Mouse (Mus musculus): ENCODE measurements around the gene Gapdh. TPM values are rescaled to one million over a fixed set of nuclear protein-coding genes. Genes with fewer than 3 reads are reported as not detected.

Gene Gapdh
- polyA plus RNA-seq, 1 experiment from 2014 or later, result 1,336 TPM

DNA sequence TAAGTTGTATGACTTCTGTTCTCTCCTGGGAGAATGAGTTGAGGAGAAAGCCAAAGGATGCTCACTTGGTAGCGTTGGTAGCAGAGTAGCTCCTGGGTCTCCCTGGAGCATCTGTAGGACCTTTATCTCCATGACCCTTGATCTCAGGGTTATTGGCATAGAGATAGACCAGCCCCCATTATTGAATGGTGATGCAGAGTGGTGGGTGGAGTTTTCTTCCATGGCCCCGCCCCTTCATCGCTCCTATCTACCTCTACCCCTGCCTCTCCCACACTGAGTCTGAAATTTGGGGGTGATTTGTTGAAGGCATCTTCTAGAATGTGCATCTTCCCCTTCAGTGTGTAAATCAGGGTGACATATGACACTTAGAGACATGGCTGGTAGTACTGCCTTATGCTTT is 9.8 kb downstream of the Gapdh start:
- no peaks in the 10 kb centered on the region for H3K27me3 ChIP-seq
- H3K36me3 ChIP-seq, result peaks cover 79% of the 10 kb centered on the region
- H3K4me2 ChIP-seq, result no peak overlapping the region
- H3K9ac ChIP-seq, result no peak overlapping the region
- H3K4me3 ChIP-seq, result no peak overlapping the region
- 86% methylated on average over 3 of the region's 3 CpGs for WGBS
- no peak overlapping the region for H3K27ac ChIP-seq (replicated peaks)
- H3K4me1 ChIP-seq (replicated peaks), result peaks cover 25% of the 10 kb centered on the region
- no peaks in the 10 kb centered on the region for H3K9me3 ChIP-seq
- ATAC-seq (ENCODE audit: low read depth), result no peak

DNA sequence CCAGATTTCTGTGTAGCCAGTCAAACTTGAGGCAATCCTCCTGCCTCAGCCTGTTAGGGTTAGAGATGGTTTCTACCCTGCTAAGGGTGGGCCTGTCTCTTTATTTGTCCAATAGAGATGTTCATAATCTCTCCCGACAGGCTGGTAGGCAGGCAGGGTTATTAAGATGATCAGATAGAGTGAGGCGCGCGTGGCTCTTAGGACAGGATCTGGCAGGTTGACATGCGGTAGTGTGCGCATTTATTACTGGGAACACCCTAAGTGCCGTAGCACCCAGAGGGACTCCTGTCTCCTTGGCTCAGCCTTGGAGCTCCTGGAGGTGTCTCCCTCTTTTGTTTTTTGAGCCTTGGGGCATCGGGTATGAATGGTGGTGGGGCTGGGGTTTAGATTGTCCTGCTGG is 11.0 kb downstream of the Gapdh start:
- H3K4me2 ChIP-seq, result no peak overlapping the region
- H3K27ac ChIP-seq (replicated peaks), result no peak overlapping the region
- no peak overlapping the region for H3K9ac ChIP-seq
- ATAC-seq (ENCODE audit: low read depth), result no peak
- no peaks in the 10 kb centered on the region for H3K27me3 ChIP-seq
- WGBS, result 89% methylated on average over 8 of the region's 8 CpGs
- peaks cover 16% of the 10 kb centered on the region for H3K4me1 ChIP-seq (replicated peaks)
- no peaks in the 10 kb centered on the region for H3K9me3 ChIP-seq
- no peak overlapping the region for H3K4me3 ChIP-seq
- peaks cover 74% of the 10 kb centered on the region for H3K36me3 ChIP-seq

DNA sequence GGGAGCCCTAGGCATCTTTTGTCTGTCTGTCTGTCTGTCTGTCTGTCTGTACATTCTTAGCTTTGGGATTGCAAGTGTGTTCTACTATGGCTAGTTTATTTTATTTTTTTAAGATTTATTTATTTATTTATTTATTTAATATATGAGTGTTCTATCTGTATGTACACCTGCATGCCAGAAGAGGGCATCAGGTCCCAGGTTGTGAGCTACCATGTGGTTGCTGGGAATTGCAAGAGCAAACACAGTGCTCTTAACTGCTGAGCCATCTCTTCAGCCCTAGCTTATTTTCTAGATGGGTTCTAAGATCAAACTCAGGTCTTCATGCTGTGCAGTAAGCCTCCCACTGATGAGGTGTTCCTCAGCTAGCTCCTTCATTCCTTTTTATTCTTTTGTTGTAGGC is 11.7 kb downstream of the Gapdh start:
- peaks cover 19% of the 10 kb centered on the region for H3K4me1 ChIP-seq (replicated peaks)
- no peak overlapping the region for H3K27ac ChIP-seq (replicated peaks)
- peaks cover 69% of the 10 kb centered on the region for H3K36me3 ChIP-seq
- H3K9me3 ChIP-seq, result no peaks in the 10 kb centered on the region
- no peak overlapping the region for H3K9ac ChIP-seq
- no peak overlapping the region for H3K4me3 ChIP-seq
- ATAC-seq (ENCODE audit: low read depth), result no peak
- no peaks in the 10 kb centered on the region for H3K27me3 ChIP-seq
- H3K4me2 ChIP-seq, result no peak overlapping the region

DNA sequence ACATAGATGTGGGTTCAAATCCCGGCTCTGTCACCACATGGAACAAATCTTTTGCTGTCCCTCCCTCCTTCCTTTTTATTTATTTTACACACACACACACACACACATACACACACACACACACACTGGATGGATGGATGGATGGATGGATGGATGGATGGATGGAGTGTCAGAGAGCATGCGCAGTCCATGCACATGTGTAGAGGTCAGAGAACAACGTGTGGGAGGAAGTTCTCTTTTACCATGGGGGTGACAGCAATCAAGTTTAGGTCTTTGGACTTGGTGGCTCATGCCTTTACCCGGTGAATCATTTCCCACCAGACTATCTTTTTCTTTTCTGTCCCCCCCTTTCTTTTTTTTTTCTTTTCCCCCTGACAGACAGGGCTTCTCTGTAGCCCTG is 12.6 kb downstream of the Gapdh start:
- peaks cover 27% of the 10 kb centered on the region for H3K4me1 ChIP-seq (replicated peaks)
- H3K9me3 ChIP-seq, result no peaks in the 10 kb centered on the region
- H3K27me3 ChIP-seq, result no peaks in the 10 kb centered on the region
- H3K9ac ChIP-seq, result no peak overlapping the region
- H3K27ac ChIP-seq (replicated peaks), result no peak overlapping the region
- no peak overlapping the region for H3K4me3 ChIP-seq
- 88% methylated on average over 4 of the region's 4 CpGs for WGBS
- no peak for ATAC-seq (ENCODE audit: low read depth)
- H3K4me2 ChIP-seq, result no peak overlapping the region
- peaks cover 63% of the 10 kb centered on the region for H3K36me3 ChIP-seq

DNA sequence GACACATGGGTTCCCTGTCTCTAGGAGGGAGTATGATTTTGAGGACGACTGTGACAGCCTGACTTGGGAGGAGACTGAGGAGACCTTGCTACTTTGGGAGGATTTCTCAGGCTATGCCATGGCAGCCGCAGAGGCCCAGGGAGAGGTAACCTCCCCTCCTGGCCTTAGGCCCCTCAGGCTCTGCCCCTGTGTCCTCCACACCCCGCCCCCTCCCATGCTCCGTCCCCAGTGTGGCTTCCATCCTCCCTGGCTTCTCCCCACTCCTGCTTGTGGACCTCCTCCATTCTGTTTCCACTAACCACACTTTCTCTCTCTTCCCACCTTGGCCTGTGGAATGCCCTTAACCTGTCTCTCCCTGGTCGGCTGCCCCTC is 13.3 kb downstream of the Gapdh start:
- 80% methylated on average over 5 of the region's 5 CpGs for WGBS
- peak overlapping the region; percentile 34; the same call in 1 of the 2 replicates for H3K9ac ChIP-seq
- peaks cover 60% of the 10 kb centered on the region for H3K36me3 ChIP-seq

DNA sequence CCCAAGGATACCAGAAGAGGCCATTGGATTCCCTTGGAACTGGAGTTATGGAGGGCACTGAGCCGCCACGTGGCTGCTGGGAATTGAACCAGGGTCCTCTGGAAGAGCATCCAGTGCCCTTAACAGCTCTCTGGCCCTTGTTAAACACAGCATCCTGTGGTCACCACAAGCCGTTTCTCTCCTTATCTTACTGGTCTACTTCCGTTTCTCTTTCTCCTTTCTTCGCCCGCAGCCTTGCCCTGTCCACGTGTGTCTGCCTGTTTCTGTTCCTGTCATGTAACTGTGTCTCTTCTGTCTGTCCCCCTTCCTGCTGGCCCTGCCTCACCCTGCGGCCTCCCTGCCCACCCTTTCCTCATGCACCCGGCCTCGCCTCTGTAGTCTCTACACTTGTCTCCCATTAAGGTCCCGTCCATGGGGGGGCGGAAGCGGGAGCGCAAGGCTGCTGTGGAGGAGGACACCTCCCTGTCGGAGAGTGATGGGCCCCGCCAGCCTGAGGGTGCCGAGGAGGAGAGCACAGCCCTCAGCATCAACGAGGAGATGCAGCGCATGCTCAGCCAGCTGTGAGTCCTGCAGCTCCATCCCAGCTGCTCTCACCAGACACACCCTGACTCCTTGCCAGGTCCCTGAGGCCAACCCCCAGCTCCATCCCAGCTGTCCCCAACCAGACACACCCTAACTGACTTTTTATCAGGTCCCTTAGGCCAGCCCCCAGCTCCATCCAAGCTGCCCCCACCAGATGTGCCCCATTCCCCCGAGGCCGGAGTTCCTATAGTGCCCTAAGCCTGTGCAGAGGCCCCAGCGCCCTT is 13.9 kb downstream of the Gapdh start:
- Histone ChIP-seq H3K36me3 (peaks cover 55% of the 10 kb centered on the region), H3K9ac (peak overlapping the region; percentile 34; the same call in 1 of the 2 replicates), H3K27me3 (no peaks in the 10 kb centered on the region), H3K4me1 (replicated peaks) (peaks cover 34% of the 10 kb centered on the region), H3K4me2 (no peak overlapping the region), H3K27ac (replicated peaks) (peak overlapping the region; percentile 18; the same call in 1 of the 2 replicates), H3K9me3 (no peaks in the 10 kb centered on the region), H3K4me3 (no peak overlapping the region)
- WGBS, result 79% methylated on average over 22 of the region's 22 CpGs
- peak; percentile 24; the same call in 1 of the 2 replicates for ATAC-seq (ENCODE audit: low read depth)

More for the DNA sequence above, 13.3 kb downstream of the Gapdh start:
- H3K27me3 ChIP-seq, result no peaks in the 10 kb centered on the region
- H3K9me3 ChIP-seq, result no peaks in the 10 kb centered on the region
- no peak for ATAC-seq (ENCODE audit: low read depth)
- H3K27ac ChIP-seq (replicated peaks), result peak overlapping the region; percentile 13; the same call in 1 of the 2 replicates
- H3K4me3 ChIP-seq, result no peak overlapping the region
- peaks cover 34% of the 10 kb centered on the region for H3K4me1 ChIP-seq (replicated peaks)
- H3K4me2 ChIP-seq, result no peak overlapping the region

DNA sequence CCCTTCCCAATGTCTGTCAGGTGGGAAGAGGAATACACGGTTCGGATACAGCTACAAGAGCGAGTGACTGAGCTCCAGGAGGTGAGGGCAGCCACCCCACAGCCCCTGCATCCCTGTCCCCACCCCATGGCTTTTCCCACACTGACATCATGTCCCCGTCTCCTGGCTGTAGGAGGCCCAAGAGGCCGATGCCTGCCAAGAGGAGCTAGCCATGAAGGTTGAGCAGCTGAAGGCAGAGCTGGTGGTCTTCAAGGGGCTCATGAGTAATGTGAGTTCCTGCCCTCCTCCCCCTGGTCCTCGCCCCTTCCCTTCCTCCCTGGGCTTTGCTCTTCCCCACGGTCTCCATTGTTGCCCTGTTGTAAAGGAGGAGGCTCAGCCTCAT is 16.7 kb downstream of the Gapdh start:
- H3K36me3 ChIP-seq, result peaks cover 40% of the 10 kb centered on the region
- peaks cover 46% of the 10 kb centered on the region for H3K4me1 ChIP-seq (replicated peaks)
- peak overlapping the region; percentile 61; the same call in 1 of the 2 replicates for H3K27ac ChIP-seq (replicated peaks)
- no peak overlapping the region for H3K4me3 ChIP-seq
- no peaks in the 10 kb centered on the region for H3K27me3 ChIP-seq
- no peak overlapping the region for H3K4me2 ChIP-seq
- ATAC-seq (ENCODE audit: low read depth), result no peak
- peak overlapping the region; percentile 93; the same call in 1 of the 2 replicates for H3K9ac ChIP-seq
- H3K9me3 ChIP-seq, result no peaks in the 10 kb centered on the region
- 73% methylated on average over 7 of the region's 7 CpGs for WGBS

DNA sequence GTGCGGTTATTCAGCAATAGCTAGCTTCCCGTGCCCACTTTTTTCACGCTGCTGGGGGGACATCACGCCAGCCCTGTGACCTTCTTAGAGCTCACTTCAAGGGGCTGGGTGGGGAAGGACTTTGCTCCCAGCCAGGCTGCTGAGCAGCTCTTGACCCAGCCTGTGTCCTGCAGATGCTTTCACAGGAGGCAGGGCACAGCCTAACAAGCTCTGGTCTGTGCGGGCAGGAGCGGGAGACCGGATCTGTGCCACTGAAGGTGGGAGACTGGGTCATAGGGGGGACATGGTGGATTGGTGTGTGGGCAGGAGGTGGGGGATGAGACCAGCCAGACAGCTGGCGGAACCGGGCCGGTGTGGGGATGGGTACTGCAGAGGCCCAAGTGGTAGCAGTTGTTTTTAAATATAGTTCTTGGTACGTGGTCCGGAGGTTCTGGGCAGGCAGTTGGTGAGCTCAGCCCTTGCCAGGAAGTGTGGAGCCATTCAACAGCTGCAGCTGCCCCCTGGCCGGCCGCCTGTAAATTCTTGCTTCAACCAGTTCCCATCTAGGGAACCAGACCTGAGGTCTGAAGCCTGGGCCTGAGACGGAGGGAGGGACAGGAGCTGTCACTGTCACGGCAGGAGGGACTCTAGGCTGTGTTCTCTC is 17.2 kb downstream of the Gapdh start:
- peak overlapping the region; percentile 61 for H3K27ac ChIP-seq (replicated peaks)
- WGBS, result 74% methylated on average over 16 of the region's 16 CpGs
- H3K36me3 ChIP-seq, result peaks cover 42% of the 10 kb centered on the region
- ATAC-seq (ENCODE audit: low read depth), result no peak
- H3K4me3 ChIP-seq, result no peak overlapping the region
- peak overlapping the region; percentile 93 for H3K9ac ChIP-seq
- H3K27me3 ChIP-seq, result no peaks in the 10 kb centered on the region
- peaks cover 51% of the 10 kb centered on the region for H3K4me1 ChIP-seq (replicated peaks)
- H3K9me3 ChIP-seq, result no peaks in the 10 kb centered on the region
- peak overlapping the region; percentile 91 for H3K4me2 ChIP-seq

DNA sequence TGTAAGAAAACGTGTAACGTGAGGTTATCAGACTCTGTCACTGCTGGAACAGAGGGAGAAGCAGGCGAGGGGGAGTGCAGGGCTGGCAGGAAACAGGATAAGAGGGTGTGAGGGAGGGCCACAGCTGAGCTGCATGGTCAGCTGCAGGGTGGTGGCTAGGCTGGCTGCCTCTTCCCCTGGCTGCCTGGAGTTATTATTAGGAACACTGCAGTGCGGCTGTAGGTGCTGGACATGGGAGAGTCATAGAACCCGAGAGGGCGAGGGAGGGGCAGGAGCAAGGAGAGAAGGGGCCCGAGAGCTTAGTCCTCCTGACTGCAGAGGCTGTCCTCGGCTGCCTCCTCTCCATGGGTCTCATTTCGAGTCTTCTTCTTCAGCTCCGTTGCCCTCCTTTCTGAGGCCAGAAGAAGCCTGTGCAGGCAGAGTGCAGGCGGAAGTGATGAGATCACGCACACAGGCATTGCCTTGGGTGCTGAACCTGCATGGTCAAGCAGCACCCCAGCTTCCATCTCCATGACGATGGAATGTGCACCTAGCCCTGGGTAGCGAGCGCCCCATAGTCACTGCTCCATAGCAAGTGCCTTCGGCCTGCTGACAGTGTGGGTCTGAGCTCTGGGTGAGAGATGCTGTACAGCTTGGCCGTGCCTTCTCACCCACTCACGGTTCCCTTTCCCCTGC is 17.9 kb downstream of the Gapdh start:
- 67% methylated on average over 18 of the region's 18 CpGs for WGBS
- Histone ChIP-seq H3K4me3 (peak overlapping the region; percentile 83; the same call in 1 of the 2 replicates), H3K36me3 (peaks cover 41% of the 10 kb centered on the region), H3K4me1 (replicated peaks) (peaks cover 51% of the 10 kb centered on the region), H3K27ac (replicated peaks) (peak overlapping the region; percentile 61), H3K4me2 (peak overlapping the region; percentile 91), H3K9ac (peak overlapping the region; percentile 93), H3K9me3 (no peaks in the 10 kb centered on the region), H3K27me3 (no peaks in the 10 kb centered on the region)
- no peak for ATAC-seq (ENCODE audit: low read depth)

DNA sequence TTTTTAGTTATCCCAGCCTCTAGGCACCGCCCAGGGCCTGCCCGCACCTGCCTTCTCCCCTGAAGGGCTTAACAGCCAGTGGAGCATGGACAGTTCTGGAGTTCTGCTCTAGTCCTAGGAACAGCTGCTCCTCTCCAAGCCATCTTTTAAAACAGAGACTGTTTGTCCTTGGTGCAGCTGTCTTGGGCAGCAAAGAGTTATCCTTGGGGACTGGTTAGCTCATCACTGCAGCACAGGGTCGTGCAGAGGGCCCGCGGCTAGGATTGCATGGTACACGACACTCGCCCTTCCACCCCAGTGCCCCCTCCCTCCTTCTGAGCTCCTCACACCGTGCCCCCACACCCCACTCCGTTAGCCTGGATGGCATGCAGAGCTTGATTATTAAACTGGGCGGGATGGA is 18.9 kb downstream of the Gapdh start:
- Histone ChIP-seq H3K27ac (replicated peaks) (peak overlapping the region; percentile 61), H3K4me1 (replicated peaks) (peaks cover 51% of the 10 kb centered on the region)

DNA sequence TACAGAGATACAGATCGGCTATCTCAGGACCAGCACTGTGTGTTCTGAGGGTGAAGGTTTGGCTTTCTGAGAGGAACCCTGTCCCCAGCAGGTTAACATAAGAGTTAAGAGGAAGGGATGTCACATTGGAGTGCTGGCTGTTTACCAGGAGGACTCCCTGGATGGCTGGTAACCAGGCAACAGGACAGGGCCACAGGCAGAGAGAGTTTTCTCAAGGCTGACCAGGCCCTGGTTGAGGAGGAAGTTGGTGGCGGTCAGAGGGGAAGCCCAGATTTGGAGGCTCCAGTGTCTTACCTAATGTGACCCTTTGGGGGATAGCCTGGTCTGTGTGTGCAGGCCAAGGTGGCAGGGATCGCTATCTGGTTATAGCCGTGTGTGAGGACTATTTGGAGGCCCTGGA is 19.5 kb downstream of the Gapdh start:
- H3K4me1 ChIP-seq (replicated peaks), result peaks cover 51% of the 10 kb centered on the region
- ATAC-seq (ENCODE audit: low read depth), result no peak
- H3K9me3 ChIP-seq, result no peaks in the 10 kb centered on the region
- H3K4me3 ChIP-seq, result peak overlapping the region; percentile 83
- peak overlapping the region; percentile 61 for H3K27ac ChIP-seq (replicated peaks)
- peak overlapping the region; percentile 91 for H3K4me2 ChIP-seq
- peak overlapping the region; percentile 93 for H3K9ac ChIP-seq
- H3K36me3 ChIP-seq, result peaks cover 39% of the 10 kb centered on the region
- no peaks in the 10 kb centered on the region for H3K27me3 ChIP-seq
- WGBS, result 80% methylated on average over 4 of the region's 4 CpGs

More for the DNA sequence above, 18.9 kb downstream of the Gapdh start:
- Histone ChIP-seq H3K27me3 (no peaks in the 10 kb centered on the region), H3K4me3 (peak overlapping the region; percentile 83), H3K36me3 (peaks cover 39% of the 10 kb centered on the region), H3K9ac (peak overlapping the region; percentile 93), H3K9me3 (no peaks in the 10 kb centered on the region), H3K4me2 (peak overlapping the region; percentile 91)
- WGBS, result 40% methylated on average over 10 of the region's 10 CpGs
- no peak for ATAC-seq (ENCODE audit: low read depth)

DNA sequence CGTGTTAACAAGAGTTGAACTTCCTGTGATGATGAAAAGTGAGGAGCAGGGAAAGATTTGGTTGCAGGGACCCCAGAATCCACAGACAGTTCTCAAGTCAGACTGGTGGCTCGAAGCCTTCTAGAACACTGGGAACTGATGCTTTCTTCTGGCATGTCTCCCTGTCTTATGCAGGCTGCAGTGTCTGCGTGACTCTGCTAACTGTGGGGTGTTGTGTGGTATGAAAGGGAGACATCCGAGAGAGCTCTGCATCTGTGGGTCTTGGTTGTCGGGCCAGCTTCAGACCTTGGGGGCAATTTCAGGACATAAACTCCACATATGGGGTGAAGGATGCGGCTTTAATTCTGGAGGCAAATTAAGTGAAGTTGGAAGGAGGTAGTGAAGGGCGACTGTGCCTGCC is 20.1 kb downstream of the Gapdh start:
- Histone ChIP-seq H3K9ac (peak overlapping the region; percentile 93), H3K9me3 (no peaks in the 10 kb centered on the region), H3K4me2 (peak overlapping the region; percentile 91), H3K27me3 (no peaks in the 10 kb centered on the region), H3K4me1 (replicated peaks) (peaks cover 51% of the 10 kb centered on the region), H3K36me3 (peaks cover 39% of the 10 kb centered on the region), H3K27ac (replicated peaks) (peak overlapping the region; percentile 94), H3K4me3 (peak overlapping the region; percentile 83)
- 51% methylated on average over 7 of the region's 7 CpGs for WGBS
- ATAC-seq (ENCODE audit: low read depth), result no peak

Measured in neural tube, embryonic 13.5 days (tissue).